Mouse (Mus musculus): ENCODE measurements around the gene Ano6.

The Ano6 gene

DNA sequence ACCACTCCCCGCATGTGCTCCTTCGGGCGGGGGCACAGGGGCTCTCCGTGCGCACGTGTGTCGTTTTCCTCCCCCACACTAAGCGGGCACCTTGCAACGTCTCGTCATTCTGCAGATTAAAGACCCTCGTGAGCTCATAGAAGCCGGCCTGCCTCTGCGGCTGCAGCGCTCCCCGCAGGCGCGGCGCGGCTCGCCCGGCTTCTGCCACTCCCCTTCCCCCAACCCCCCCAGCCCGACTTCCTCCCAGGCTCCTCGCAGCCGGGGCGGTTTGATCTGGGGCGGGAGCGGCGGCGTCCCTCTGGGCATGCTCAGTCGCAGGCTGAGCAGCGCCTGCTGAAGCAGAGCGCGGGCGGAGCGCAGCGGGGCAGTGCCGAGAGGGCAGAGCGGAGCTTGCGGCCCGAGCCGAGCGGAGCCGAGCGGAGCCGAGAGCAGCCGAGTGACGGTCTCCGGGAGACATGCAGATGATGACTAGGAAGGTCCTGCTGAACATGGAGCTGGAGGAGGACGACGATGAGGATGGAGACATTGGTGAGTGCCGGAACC, at the start of gene Ano6:
Gene Ano6 (plus strand): TSS at position 315 of the 543 bp plus-strand sequence.
- peak; percentile 96 to 97 for DNase-seq (ENCODE audit: inconsistent age in 2 of 2, low spot score in 1 of 2)

DNA sequence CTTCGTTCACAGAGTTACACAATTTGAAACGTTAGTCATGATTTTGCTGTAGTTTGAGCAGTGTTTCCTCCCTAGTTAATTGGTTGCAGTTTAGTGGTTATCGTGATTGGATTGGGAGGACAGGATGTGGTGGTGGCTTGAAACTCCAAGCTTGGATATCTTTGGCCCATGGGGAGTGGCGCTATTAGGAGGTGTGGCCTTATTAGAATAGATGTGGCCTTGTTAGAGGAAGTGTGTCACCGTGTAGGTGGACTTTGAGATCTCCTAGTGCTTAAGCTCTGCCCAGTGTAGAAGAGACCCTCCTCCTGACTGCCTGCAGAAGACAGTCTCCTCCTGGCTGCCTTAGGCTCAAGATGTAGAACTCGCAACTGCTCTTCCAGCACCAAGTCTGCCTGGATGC, 47.7 kb upstream of the Ano6 start:
- no peak for DNase-seq (ENCODE audit: inconsistent age in 2 of 2, low spot score in 1 of 2)

DNA sequence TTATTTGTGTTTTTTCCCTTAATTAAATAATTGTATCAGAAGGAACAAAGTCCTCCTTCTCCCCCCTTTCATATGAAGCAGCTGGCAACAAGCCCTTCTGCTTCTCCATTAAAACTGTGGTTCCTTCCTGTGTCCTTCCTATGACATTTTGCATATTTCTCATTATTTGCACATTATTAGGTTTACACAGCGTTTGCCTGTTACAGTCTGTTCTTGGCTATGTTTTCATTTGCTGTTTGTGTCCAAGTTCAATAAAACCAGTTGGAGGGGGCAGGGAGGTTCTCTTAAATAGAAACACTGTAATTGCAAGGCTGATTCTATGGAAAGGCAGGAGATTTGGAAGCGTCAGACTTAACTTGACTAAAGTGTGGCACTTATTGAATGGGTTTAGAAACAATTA, 46.8 kb upstream of the Ano6 start:
- DNase-seq (ENCODE audit: inconsistent age in 2 of 2, low spot score in 1 of 2) = no peak

DNA sequence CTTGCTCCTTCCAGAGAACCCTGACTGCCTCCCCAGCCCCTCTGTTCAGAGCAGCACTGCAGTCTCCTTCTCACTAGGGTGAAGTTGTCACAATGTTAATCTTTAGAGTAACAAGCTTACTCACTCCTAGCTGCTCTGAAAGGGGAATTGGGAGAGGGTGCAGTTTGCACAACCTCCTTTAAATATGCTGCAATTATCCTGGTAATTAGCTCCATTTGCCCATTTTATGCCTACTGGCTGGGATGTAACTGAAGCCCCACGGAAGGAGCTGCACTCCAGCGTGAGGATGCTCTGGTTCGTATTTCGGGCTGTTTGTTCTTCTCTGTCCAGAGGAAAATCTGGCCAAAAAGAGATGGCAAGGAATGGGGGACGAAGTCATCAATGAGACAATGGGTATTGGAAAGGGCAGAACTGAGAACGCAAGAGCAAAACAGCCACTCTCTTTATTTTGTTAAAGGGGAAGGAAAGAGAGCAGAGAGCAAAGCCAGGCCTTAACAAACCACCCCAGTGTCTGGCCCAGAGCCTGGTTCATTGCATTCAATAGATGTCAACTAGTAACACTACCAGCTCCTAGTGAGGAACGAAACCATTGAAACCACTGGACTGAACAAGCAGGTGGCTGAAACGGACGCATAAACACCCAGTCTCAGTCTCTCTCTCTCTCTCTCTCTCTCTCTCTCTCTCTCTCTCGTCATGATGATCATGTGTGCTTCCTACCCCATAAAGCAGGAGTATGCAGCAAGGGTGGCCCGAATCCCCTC, 45.1 kb upstream of the Ano6 start:
- DNase-seq (ENCODE audit: inconsistent age in 2 of 2, low spot score in 1 of 2) = no peak

DNA sequence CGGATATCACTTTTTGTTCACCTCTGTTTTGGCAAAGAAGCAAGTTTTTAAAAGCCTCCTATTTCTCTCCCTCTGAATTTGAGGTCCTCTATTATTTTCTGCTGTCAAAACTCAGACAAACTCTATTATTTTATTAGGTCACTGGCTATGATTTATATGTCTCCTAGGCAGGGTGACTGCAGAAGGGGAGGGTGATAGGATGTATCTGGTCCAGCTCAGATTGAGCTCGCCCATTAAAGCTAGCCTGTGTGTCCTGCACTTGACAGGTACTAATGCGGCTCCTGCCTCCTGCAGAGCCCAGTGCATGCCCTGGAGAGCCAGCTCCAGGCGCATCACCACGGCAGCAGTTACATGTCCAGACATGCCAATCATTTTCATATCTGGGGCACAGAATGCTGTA, 44.1 kb upstream of the Ano6 start:
- DNase-seq (ENCODE audit: inconsistent age in 2 of 2, low spot score in 1 of 2) = no peak

DNA sequence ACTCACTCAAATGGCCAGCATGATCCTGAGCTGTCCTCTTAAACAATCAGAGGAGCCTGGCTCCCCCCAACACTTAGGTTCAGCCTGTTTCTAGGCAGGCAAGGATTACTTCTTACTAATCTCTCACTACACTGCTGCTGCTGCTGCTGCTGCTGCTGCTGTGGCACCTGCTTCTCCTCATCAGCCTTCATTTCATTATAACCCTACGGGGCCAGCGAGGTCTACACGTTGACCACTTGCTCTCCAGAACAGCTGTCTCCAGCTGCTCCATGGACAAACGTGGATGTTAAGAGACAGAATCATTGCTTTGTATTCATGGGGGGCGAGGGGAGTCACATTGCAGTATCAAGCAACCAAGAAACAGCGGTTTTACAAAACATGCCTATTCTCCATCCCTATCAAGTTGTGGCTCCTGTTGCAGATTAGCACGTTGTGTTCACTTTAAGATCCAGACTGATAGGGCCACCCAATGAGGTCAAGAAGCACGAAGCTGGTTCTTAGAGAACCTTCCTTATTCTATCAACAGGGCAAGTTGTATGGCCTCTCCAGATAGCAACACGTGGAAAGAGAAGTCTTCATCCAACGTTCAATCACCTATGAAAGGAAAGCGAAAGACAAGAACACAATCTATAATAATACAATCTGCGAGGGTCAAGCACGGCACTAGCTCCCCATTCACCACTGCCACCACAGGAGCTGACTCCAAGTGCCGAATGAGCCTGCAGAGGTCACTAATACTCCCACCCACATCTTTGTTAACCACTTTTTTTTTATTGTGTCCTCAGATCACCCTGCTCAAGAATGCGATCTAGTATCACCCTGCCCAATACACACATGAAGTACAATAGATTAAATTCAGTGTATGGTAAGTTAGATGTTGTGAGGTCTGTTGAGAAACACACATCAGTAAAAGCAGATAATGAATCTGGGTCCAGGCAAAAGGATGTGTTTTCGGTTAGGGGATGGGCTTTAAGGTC, 43.4 kb upstream of the Ano6 start:
- no peak for DNase-seq (ENCODE audit: inconsistent age in 2 of 2, low spot score in 1 of 2)

DNA sequence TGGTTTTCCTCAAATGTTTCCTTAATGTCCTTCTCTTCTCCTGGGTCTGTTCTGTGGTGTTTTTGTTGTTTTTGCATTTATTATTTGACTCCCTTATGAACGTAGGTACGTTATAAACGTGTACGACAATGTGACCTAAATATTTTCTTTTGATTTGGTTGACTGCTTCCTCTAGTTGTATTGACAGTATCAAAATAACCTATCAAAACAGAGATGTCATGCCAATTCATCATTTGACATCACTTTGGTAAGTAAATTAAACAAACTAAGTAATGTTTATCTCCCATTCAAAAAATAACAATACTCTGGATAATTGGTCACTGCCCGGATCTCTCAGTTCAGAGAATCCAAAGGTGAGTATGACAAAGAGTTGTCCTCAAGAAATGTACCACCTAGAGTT, 41.4 kb upstream of the Ano6 start:
- DNase-seq (ENCODE audit: inconsistent age in 2 of 2, low spot score in 1 of 2) = no peak

DNA sequence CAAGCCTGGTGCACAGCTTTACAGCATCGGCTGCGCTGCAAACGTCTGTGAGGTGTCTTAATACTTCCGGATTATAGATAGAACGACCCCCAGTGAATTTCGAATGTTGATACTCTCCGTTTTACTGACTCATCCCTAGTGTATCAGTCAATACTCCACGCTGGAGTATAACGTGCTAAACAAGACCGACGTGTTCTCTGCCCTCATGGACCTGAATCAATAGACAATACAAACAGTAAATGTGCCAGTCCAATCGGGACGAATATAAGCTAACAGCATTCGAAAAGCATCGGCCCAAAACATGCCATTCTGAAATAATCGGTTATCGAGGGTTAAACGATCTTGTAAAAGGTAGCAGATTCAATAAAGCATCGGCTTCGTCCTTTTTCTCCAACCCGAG, 40.6 kb upstream of the Ano6 start:
- DNase-seq (ENCODE audit: inconsistent age in 2 of 2, low spot score in 1 of 2) = no peak

DNA sequence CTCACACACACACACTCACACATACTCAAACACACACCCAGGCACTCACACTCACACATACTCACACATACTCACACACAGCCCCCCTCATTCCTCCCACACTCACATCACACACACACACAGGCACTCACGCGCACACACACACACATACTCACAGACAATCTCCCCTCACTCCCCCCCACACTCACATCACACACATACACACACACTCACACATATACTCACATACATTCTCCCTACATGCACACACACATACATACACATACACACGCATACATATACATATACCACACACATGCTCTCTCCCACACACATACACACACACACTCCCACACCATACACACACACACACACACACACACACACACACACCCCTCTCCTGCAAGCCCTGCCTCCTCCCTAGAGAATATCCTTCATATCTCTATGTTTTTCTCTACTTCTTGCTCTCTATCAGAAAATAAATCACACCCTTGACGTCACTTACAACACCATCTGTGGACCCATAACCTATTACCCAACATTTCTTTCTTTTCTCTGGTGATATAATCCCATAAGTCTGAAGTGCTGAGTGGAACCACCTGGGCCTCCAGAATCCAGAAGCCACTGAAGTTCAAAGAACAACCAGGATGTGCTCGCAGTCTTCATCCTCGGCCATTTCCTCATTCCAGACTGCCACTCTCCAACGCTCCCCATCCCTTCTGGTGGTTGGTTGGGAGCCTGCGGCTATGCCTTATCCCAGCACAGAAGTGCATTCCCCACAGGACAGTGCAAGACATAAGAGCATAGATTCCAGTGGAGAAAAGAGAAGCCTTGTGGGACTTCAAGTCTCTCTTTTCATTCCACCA, 38.6 kb upstream of the Ano6 start:
- DNase-seq (ENCODE audit: inconsistent age in 2 of 2, low spot score in 1 of 2) = no peak

DNA sequence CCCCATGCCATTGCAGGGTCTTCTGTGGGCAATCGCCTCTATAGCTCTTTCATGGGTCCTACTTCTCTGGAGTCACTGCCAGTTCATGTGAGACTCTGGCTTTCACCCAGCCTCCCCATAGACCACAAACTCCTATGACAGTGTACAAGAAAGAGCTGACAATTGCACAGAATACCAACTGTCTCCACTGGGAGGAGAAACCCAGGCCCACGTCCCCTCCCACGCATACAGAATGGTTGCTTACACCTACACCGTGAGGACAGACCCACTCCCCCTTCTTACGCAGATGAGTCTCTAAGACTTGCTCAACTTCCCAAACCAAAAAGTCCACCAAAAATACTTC, 38.0 kb upstream of the Ano6 start:
- DNase-seq (ENCODE audit: inconsistent age in 2 of 2, low spot score in 1 of 2) = no peak

DNA sequence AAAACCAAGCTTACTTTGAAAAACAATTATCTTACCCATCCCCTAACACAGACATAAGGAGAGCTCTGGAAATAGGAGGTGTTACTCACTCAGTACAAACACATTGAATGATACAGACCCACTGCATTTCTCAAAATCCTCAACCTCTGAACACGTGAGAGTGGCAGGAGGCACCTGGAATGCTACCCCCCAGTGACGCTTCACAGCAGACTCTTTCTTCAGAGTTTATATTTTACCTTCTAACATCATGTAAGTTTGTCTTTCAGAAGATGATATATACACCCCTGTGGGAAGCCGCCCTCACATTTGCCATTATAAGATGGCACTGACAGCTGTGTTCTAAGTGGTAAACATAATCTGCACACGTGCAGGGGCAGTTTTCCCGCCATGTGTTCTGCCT, 37.6 kb upstream of the Ano6 start:
- no peak for DNase-seq (ENCODE audit: inconsistent age in 2 of 2, low spot score in 1 of 2)

DNA sequence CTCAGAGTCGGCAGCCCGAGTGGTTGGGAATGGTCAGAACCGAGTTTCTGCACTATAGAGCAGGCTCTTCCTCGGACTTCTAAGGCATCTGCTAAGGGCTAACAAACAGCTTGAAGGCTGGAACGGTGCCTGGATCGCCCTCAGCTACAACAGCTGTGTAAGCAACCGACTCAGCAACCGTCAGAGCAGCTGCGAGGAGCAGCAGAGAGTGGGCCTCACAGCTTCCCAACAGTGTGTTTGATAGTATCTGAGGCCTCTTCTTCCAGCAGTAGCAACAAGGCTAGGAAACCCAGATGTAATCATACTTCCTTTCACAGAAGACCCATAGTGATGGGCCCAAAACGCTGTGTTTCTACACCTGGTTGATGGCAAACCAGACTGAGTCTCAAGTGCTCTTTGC, 33.5 kb upstream of the Ano6 start:
- peak in 1 of 2 experiments; percentile 19 for DNase-seq (ENCODE audit: inconsistent age in 2 of 2, low spot score in 1 of 2)

DNA sequence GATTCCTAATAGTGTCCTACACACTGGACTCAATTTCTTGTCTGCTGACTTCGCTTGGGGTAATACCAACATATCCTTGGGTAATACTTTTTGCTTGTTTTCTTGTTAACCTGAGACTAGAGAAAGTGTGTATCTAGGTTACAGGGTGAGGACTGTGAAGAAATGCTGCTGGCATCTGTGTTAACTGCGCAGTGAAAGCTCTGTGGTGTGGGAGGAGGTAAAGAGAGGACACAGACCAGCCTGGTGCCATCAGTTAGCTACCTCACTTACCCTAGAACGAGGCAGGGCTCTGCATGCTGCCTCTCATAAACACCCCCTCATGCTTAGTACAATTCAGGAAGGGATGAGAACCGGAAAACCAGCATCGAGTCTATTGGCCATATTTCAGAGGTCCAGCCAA, 32.6 kb upstream of the Ano6 start:
- no peak for DNase-seq (ENCODE audit: inconsistent age in 2 of 2, low spot score in 1 of 2)

DNA sequence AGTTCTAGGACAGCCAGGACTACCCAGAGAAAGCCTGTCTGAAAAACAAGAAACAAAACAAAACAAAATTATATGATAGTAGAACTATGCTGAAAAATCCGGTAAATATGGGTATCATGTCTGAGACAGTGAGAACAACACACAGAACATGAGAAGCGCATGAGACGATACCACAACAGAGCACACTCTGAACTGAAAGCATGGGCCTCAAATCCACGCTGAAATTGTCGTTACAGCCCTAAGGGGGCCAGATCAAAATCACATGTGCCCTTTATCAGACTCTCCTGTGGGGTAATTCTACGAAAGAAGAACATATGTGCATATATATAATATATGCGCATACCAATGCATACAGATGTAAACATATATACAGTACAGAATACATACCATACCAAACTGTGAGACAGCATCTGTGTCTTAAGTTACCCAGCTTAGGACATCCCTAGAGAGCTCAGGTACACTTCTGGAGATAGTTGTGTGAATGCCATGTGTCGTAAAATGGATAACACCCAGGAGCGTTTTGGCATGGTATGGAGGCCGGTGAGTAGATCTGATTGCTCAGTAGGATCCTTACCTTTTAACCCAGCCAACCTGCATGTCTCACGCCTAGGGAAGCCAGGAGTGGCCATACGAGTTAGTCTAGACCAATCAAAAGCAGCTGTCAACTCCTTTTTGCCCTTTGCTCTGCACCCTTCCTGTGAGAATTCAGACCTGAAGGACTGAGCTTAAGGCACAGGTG, 31.8 kb upstream of the Ano6 start:
- no peak for DNase-seq (ENCODE audit: inconsistent age in 2 of 2, low spot score in 1 of 2)

DNA sequence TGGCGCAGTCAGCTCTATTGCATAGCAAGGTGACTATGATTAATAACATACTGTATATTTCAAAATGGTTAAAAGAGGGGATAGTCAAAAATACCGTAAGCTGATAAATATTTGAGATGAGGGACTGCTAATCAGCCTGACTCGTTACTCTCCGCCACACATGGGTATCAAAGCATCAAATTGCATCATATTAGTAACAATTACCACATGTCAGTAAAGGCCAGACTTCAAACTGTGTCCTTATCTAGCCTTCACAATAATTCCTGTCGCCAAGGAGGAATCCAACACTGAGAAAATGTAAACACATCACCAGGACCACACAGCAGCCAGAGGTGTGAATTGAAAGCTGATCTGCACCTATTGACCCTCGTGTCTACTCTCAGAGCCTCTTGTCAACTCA, 30.8 kb upstream of the Ano6 start:
- no peak for DNase-seq (ENCODE audit: inconsistent age in 2 of 2, low spot score in 1 of 2)

DNA sequence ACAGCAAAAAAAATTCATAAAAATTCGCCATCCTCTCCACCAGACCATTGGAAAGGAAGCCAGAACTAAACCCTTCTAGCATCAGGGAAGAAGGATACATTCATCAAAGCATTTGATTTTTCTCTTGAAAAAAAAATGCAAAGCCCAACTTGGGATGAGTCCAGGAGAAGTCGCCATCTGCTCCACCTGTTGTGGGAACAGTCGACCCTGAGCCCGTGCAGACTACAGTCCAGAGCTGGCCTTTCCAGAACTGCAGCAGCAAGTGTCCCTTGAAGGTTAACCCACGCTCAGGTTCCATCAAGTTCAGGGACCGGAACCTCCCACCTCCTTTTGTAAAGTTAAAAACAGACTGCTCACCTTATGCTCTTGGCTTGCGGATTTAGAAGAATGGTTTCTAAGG, 29.2 kb upstream of the Ano6 start:
- no peak for DNase-seq (ENCODE audit: inconsistent age in 2 of 2, low spot score in 1 of 2)

DNA sequence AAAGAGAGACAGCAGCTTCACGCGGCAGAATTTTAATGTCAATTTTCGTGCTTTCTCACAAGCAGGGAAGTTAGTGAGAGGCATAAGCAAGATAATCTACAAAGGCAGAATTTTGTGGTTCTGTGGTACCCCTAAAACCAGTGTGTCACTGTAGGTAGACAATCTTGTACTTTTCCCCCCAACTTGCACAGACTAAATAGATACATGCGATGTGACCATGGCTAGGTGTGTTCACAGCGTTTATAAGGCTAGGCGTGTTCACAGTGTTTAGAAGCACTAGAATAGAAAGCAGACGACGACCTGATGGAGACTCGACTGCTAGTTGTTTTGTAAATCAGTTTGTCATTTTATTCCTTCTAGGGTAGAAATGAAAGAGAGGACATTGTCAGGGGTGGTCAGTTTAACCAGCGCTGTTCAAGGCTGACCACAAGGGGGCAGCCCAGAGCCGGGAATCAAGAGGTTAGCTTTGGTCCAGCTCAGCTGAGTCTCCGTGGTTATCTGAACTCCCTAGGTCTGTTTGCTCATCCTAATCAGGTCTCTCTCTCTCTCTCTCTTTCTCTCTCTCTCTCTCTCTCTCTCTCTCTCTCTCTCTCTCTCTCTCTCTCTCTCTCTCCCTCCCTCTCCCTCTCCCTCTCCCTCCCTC, 27.9 kb upstream of the Ano6 start:
- peak; percentile 69 to 87 for DNase-seq (ENCODE audit: inconsistent age in 2 of 2, low spot score in 1 of 2)

DNA sequence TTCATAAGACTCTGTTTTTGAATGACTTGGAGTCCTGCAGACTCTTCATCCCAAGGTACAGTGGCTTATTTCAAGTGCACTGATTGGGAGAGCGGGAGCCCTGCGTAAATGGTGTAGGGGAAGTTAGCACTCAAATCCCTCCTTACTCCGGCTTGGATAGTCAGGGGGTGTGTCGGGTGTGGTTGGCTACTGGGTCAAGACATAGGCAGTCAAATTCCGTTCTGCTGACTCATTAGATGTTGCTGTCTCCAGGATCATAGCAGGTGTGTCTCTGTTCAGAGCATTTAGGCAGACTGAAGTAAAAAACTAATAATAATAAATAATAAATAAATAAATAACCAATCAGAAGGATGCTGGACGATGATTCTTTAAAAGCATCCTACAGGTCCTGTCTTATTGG, 27.2 kb upstream of the Ano6 start:
- DNase-seq (ENCODE audit: inconsistent age in 2 of 2, low spot score in 1 of 2) = no peak

DNA sequence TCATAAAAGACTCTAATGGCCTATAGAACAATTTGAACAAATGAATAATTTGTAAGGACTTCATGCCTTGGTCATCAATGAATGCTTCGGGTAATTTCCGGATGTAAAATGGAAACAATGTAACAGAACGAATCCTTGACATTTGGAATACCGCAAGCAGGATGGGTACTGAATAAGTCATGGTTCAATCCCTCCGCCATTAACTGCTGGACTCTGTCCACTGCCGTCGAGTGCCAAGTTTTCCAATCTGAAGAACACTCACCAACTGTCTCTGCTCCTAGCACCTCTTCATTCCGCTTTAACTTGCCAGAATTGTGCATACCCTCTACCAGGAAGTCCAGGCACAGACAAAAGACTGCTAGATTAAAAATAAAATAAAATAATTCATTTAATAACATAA, 25.4 kb upstream of the Ano6 start:
- DNase-seq (ENCODE audit: inconsistent age in 2 of 2, low spot score in 1 of 2) = no peak

DNA sequence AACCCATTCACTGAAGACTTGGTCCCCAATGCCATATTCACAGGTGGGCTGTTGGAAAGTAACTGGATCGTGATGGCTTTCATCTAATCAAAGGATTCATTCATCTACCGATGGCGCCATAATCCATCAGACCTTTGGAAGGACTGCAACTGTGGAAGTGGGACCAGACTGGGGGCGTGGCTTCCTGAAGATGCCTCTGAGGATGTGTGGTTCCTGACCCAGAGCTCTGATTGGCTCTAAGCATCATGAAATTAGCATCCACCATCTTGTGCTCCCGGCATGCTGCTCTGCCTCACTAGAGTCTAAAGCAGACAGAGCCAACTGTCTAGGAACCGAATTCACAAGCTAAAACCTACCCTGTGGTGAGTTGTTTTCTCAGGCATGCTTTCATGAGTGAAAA, 24.7 kb upstream of the Ano6 start:
- DNase-seq (ENCODE audit: inconsistent age in 2 of 2, low spot score in 1 of 2) = no peak
